Mouse (Mus musculus): ENCODE results near the gene Hnrnpr.
A peak's percentile ranks its signal among the peaks of the same experiment; 100 is the strongest.

The Hnrnpr gene

GRCm38 (mm10) chr4:136401806-136402205, 91.1 kb downstream of the Hnrnpr start:
- DNase-seq (ENCODE audit: low spot score in 2 of 2) = no peak

DNA sequence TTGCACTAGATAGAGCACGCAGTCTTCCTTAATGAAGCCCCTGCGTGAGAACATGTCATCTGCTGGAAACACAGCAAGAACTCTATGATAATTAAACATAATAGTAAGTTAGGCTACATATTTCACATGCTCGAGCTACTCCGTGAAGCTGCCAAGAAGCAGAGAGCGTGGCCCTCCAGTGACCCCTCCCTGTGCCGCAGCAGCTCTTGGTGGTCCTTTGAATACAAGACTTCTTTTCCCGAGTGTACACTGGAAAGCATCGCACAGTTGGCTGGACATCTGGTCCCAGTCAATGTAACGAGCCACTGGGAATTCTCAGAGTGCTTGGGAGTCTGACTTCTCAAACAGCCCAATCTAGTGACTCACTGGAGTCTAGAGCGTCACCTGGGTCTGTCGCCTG, 97.1 kb downstream of the Hnrnpr start:
- DNase-seq (ENCODE audit: low spot score in 2 of 2) = peak in 1 of 2 experiments; percentile 29

Data from urinary bladder, postnatal 4 days (tissue).